Mouse (Mus musculus): Measurements from ENCODE around the gene Csnk1d. TPM values are rescaled to one million over a fixed set of nuclear protein-coding genes. Genes with fewer than 3 reads are reported as not detected.

Csnk1d gene
- polyA plus RNA-seq, 1 experiment from 2014 or later: 161 TPM

DNA sequence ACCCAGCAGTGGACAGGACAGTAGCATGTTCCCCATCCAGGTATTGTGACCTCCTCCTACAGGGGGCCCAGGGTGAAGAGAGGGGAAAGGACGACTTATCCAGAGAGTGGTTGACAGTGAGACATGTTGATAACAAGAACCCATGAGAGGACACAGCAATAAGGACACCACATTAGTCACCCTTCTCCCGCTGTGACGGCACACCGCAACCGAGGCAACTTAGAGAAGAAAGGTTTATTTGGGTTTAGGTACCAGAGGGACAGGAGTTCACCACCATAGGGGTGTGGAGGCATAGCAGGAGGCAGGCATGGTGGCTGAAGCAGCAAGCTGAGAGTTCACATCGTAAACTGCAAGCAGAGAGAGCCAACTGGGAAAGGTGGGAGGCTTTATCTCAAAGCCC is 15.1 kb upstream of the Csnk1d start:
- H3K9me3 ChIP-seq: no peaks in the 10 kb centered on the region
- no peak overlapping the region for H3K9ac ChIP-seq (replicated peaks)
- no peaks in the 10 kb centered on the region for H3K4me1 ChIP-seq (replicated peaks)
- no peak for ATAC-seq
- H3K36me3 ChIP-seq: no peaks in the 10 kb centered on the region
- H3K27ac ChIP-seq: no peak overlapping the region
- H3K27me3 ChIP-seq: no peaks in the 10 kb centered on the region
- H3K4me3 ChIP-seq (replicated peaks): no peak overlapping the region
- 82% methylated on average over 6 of the region's 6 CpGs for WGBS
- no peak overlapping the region for H3K4me2 ChIP-seq (replicated peaks)

DNA sequence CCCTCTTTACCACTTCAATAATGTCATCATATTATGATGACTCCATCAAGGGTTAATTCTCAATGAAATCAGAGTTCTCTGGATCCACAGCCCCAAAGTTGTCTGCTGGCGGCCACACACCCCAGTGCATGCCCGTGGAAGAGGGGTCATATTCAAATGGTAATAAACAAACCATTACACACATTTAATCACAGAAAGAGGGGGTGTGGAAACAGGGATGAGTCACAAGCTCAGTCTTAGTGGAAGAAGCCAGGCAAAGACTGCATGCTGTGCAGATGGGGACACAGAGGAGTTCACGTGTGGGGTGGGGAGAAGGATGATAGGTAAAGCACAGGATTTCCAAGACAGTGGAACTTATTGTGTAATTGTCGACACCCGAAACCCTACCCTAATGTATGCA is 13.2 kb upstream of the Csnk1d start:
- H3K4me1 ChIP-seq (replicated peaks): no peaks in the 10 kb centered on the region
- no peak overlapping the region for H3K9ac ChIP-seq (replicated peaks)
- no peaks in the 10 kb centered on the region for H3K27me3 ChIP-seq
- ATAC-seq: no peak
- H3K27ac ChIP-seq: no peak overlapping the region
- H3K4me2 ChIP-seq (replicated peaks): no peak overlapping the region
- H3K36me3 ChIP-seq: 0 out of 2 replicates have a peak, but pooled peaks cover 1% of the 10 kb centered on the region
- 72% methylated on average over 5 of the region's 5 CpGs for WGBS
- no peak overlapping the region for H3K4me3 ChIP-seq (replicated peaks)
- H3K9me3 ChIP-seq: no peaks in the 10 kb centered on the region

DNA sequence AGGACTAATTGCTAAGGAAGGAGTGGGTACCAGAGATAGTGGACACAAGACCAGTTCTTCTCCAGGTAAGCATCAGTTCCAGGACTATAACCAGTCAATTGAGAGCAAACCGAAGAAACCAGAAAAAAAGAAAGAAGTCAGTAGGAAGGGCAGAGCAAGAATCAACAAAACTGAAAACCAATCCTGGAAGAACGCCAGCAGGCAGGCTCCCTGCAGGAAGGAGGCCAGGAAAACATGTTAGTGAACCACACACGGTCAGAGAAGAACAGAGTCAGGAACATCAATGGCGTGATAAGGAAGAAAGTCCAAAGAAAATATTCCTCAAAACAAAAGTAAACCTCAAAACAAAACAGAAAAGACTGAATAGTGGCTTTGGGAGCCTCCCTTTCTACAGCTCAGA is 10.8 kb upstream of the Csnk1d start:
- H3K9me3 ChIP-seq: no peaks in the 10 kb centered on the region
- no peaks in the 10 kb centered on the region for H3K27me3 ChIP-seq
- 79% methylated on average over 4 of the region's 4 CpGs for WGBS
- no peak for ATAC-seq
- H3K9ac ChIP-seq (replicated peaks): no peak overlapping the region
- H3K4me2 ChIP-seq (replicated peaks): no peak overlapping the region
- H3K4me1 ChIP-seq (replicated peaks): no peaks in the 10 kb centered on the region
- peaks cover 4% of the 10 kb centered on the region; the same call in 1 of the 2 replicates for H3K36me3 ChIP-seq
- H3K4me3 ChIP-seq (replicated peaks): no peak overlapping the region
- H3K27ac ChIP-seq: no peak overlapping the region

DNA sequence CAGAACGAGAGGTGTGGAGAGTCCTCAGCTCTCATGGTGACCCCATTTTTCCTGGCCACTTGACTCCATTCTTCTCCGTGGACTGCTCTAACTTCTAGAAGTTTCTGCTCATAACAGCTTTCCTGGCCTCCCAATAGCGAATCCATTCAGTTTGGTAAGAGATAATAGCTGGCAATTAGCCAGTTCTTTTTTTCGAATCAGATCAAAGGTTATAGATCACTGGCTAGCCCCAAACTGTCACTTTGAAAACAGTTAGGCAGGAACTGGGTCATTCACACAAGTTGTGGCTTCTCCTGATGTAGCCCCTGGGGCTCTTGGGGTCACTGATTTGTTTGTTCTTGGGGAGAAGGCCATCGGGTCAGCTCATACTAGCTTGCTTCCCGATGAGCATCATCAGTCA is 3.6 kb upstream of the Csnk1d start:
- ATAC-seq: no peak
- Histone ChIP-seq H3K4me1 (replicated peaks) (peaks cover 26% of the 10 kb centered on the region), H3K36me3 (peaks cover 4% of the 10 kb centered on the region; the same call in 1 of the 2 replicates), H3K4me3 (replicated peaks) (no peak overlapping the region), H3K27ac (no peak overlapping the region), H3K27me3 (no peaks in the 10 kb centered on the region), H3K9me3 (no peaks in the 10 kb centered on the region), H3K4me2 (replicated peaks) (no peak overlapping the region), H3K9ac (replicated peaks) (no peak overlapping the region)
- 90% methylated on average over 6 of the region's 6 CpGs for WGBS

DNA sequence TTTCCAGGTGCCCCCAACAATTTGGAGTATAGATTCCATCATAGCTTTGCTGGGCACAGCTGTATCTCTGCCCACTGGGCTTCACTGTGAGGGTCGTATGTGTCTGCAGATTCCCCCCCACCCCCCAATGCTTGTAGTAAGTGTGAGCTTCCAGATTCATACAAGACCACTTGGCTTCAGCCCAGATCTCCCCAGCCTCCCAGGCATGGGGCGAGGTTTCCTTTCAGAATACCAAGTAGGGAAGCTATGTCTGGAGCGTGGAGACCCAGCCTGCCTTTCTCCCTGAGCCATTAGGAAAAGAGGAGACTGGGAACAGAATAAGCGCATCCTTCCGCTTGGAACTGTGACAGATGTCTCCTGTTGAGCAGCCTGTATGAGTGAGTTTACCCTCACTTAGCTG is 2.5 kb upstream of the Csnk1d start:
- ATAC-seq: no peak
- no peak overlapping the region for H3K4me3 ChIP-seq (replicated peaks)
- H3K4me2 ChIP-seq (replicated peaks): no peak overlapping the region
- H3K36me3 ChIP-seq: no peaks in the 10 kb centered on the region
- H3K27ac ChIP-seq: no peak overlapping the region
- 75% methylated on average over 5 of the region's 5 CpGs for WGBS
- no peaks in the 10 kb centered on the region for H3K27me3 ChIP-seq
- peaks cover 38% of the 10 kb centered on the region for H3K4me1 ChIP-seq (replicated peaks)
- H3K9ac ChIP-seq (replicated peaks): no peak overlapping the region
- no peaks in the 10 kb centered on the region for H3K9me3 ChIP-seq

DNA sequence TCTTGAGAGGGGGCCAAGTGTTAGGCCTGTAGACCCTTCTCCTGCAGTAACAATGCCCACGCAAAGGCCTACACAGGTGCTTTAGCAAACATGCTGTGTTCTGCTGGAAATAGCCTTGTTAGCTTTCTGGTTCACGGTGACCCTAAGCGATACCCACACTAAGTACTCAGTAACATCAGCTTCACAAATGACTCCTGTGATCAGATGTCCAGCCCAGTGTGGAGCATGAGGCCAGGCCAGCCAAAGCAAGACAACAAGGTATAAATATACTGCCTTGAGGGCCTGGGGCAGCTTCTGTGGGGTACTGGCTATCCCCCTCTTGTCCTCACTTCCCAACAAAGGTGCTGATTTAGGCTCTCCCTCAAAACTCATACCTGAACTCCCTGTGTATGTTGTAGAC is 1.9 kb upstream of the Csnk1d start:
- ATAC-seq: no peak
- H3K36me3 ChIP-seq: no peaks in the 10 kb centered on the region
- no peaks in the 10 kb centered on the region for H3K9me3 ChIP-seq
- no peak overlapping the region for H3K27ac ChIP-seq
- no peaks in the 10 kb centered on the region for H3K27me3 ChIP-seq
- no peak overlapping the region for H3K9ac ChIP-seq (replicated peaks)
- H3K4me1 ChIP-seq (replicated peaks): peaks cover 43% of the 10 kb centered on the region
- H3K4me3 ChIP-seq (replicated peaks): no peak overlapping the region
- WGBS: 98% methylated on average over 3 of the region's 3 CpGs
- H3K4me2 ChIP-seq (replicated peaks): no peak overlapping the region

DNA sequence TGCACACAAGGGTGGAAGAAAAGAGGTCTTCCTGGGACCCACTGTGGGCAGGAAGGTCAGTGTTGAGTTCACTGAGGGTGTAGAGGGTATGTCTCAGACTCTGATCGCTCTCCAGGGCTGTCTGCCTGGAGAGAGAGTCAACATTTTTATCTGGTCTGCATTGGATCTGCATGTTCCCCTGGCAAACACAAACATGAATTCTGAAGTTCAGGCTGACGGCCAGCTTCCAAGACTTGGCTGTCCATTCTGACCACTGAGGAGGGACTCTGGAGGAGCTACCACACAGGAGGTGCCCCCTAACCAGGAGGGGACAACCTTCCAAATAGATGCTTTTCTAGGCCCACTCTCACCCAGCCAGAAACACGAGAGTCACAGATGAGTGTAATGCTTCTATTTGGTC is 661 bp upstream of the Csnk1d start:
- peak; percentile 7; the same call in 1 of the 2 replicates for ATAC-seq
- 0 out of 2 replicates have a peak, but pooled peaks cover under 1% of the 10 kb centered on the region for H3K36me3 ChIP-seq
- H3K4me2 ChIP-seq (replicated peaks): peak overlapping the region; percentile 80
- peak overlapping the region; percentile 100 for H3K9ac ChIP-seq (replicated peaks)
- peaks cover 56% of the 10 kb centered on the region for H3K4me1 ChIP-seq (replicated peaks)
- H3K27ac ChIP-seq: peak overlapping the region; percentile 98
- WGBS: 82% methylated on average over 3 of the region's 3 CpGs
- H3K27me3 ChIP-seq: no peaks in the 10 kb centered on the region
- H3K4me3 ChIP-seq (replicated peaks): peak overlapping the region; percentile 98
- no peaks in the 10 kb centered on the region for H3K9me3 ChIP-seq

DNA sequence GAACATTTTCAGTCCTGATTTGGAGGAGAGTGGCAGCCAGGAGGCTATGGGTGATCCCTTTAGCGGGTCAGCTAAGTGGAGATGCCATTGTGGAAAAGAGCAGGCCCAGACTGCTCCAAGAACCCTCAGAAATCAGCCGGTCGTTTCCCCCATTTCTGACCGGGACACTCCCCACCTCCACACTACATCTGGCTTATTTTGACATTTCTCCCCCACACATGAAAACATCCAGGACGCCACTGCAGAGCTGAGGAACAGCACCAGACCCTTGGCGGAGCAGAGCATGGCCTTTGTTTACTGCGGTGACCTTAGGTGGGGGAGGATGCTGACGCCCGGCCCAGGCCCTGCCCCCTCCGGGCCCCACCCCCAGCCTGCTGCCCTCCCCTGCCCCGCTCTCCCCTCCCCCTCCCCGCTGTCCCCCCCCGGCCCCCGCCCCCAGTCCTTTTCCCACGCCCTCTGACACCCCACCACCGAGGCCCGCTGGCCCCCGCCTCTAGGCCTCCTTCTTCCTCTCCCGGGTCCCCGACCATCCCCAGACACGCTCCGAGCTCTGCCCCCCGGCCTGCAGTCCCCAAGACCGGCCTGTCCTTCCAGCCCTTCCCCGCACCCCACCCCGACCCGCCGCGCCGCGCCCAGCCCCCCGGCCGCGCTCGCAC is 876 bp downstream of the Csnk1d start:
- Histone ChIP-seq H3K4me2 (replicated peaks) (peak overlapping the region; percentile 80), H3K27me3 (no peaks in the 10 kb centered on the region), H3K9ac (replicated peaks) (peak overlapping the region; percentile 100), H3K27ac (peak overlapping the region; percentile 98), H3K4me1 (replicated peaks) (peaks cover 66% of the 10 kb centered on the region), H3K9me3 (no peaks in the 10 kb centered on the region), H3K36me3 (peaks cover 14% of the 10 kb centered on the region), H3K4me3 (replicated peaks) (peak overlapping the region; percentile 98)
- WGBS: 3% methylated on average over 16 of the region's 35 CpGs
- ATAC-seq: peak; percentile 49

DNA sequence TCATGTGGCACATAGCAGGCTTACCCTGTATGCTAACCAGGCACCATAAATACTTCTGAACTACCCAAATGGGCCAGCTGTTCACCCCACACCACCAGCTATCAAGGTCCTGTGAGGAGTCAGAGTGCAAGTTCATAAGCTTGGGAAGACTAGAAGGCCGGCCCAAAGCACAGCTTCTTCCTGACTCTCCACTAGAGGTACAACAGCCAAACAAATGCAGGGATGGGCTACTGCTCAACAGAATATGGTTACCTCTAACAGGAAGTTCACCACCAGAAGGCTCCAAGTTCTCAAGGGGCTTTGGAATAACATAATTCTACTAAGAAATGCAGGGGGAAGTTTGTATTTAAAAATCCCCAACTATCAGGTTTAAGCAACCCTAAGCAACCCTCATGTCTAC is 1.6 kb downstream of the Csnk1d start:
- 31% methylated on average over 1 of the region's 1 CpGs for WGBS
- Histone ChIP-seq H3K4me3 (replicated peaks) (peak overlapping the region; percentile 98), H3K9me3 (no peaks in the 10 kb centered on the region), H3K4me2 (replicated peaks) (peak overlapping the region; percentile 80), H3K9ac (replicated peaks) (peak overlapping the region; percentile 100), H3K36me3 (peaks cover 19% of the 10 kb centered on the region), H3K4me1 (replicated peaks) (peaks cover 66% of the 10 kb centered on the region), H3K27me3 (no peaks in the 10 kb centered on the region), H3K27ac (no peak overlapping the region)
- no peak for ATAC-seq

DNA sequence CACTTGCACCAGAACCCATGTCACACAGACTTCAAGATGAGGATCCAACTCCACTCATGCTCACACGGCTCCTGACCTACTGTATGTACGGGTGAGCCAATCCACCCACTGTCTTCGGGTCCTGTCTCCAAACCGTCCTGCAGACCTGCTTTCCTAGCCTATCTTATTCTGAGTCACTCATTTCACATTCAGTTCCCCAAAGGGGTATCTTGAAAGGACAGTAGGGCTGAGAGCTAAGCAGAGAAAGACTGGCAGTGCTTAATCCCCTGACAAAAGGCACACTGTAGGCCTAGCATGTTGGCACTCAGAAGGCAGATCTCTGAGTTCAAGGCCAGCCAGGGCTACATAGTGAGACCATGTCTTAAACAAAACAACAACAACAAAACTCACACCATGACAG is 2.7 kb downstream of the Csnk1d start:
- peak overlapping the region; percentile 80 for H3K4me2 ChIP-seq (replicated peaks)
- peak overlapping the region; percentile 100 for H3K9ac ChIP-seq (replicated peaks)
- peak overlapping the region; percentile 98 for H3K4me3 ChIP-seq (replicated peaks)
- H3K36me3 ChIP-seq: peaks cover 22% of the 10 kb centered on the region
- H3K4me1 ChIP-seq (replicated peaks): peaks cover 61% of the 10 kb centered on the region
- H3K27ac ChIP-seq: no peak overlapping the region
- H3K9me3 ChIP-seq: no peaks in the 10 kb centered on the region
- no peaks in the 10 kb centered on the region for H3K27me3 ChIP-seq
- ATAC-seq: no peak
- WGBS: 78% methylated on average over 4 of the region's 4 CpGs

DNA sequence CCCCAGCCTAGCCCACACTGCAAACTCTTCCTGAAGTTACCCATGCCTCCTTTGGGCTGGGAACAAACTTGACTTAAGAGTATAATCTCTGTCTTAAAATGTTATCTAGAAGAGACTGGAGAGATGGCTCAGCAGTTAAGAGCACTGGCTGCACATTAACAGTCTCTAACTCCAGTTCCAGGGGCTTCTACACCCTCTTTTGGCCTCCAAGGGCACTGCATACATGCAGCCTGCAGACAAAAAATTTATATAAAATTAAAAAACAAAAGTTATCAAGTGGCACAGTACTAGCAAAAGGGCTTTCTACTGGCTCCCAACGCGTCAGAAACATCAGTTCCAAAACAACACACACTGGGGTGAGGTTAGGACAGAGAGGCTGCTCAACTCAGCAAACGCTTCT is 3.5 kb downstream of the Csnk1d start:
- Histone ChIP-seq H3K4me1 (replicated peaks) (peaks cover 53% of the 10 kb centered on the region), H3K27ac (no peak overlapping the region), H3K9me3 (no peaks in the 10 kb centered on the region), H3K36me3 (peaks cover 30% of the 10 kb centered on the region), H3K4me3 (replicated peaks) (no peak overlapping the region), H3K27me3 (no peaks in the 10 kb centered on the region), H3K9ac (replicated peaks) (no peak overlapping the region), H3K4me2 (replicated peaks) (peak overlapping the region; percentile 80)
- WGBS: 88% methylated on average over 3 of the region's 3 CpGs
- ATAC-seq: no peak

DNA sequence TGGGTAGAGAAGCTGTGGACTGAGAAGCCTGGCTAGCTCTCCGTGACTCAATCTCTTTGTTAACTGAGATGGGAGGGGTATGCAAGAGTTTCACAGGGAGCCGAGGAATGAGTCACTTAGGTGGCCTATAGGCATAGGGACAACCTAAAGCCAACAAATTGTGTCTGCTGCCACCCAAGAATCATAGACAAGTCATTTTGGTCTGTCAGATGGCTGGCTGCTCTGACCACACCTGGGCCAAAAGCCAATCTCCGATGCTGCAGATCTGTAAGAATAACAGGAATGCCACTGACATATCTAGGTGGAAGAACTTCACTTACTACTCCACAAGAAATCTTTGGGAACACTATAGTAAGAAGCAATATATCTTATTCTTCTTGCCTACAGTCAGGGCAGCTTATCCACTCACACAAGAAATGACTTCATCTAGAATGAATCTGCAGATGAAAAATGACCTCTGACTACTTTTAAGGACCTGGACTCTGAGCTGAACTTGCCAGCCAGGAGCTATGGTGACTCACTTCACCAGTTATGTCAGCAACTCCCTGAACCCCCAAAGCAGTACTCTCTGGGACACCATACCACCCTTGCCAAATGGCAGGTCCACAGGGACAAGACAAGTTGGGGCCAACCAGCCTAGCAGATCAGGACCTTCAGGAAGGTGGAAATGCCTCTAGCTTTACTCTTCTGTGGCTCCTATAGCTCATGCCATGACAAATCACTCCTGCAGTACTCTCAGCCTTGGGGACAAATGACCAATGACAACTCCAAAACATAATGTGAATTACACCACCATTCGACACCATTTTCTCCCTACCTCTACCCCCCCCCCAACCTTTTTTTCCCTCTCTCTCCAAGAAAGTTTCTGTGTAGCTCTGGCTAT is 6.4 kb downstream of the Csnk1d start:
- Histone ChIP-seq H3K4me3 (replicated peaks) (no peak overlapping the region), H3K9me3 (no peaks in the 10 kb centered on the region), H3K27ac (no peak overlapping the region), H3K4me2 (replicated peaks) (no peak overlapping the region), H3K36me3 (peaks cover 57% of the 10 kb centered on the region), H3K27me3 (no peaks in the 10 kb centered on the region), H3K4me1 (replicated peaks) (peaks cover 39% of the 10 kb centered on the region), H3K9ac (replicated peaks) (no peak overlapping the region)
- 82% methylated on average over 4 of the region's 4 CpGs for WGBS
- ATAC-seq: no peak
